Mouse (Mus musculus): ENCODE data around the gene Rexo1. TPM values are rescaled to one million over a fixed set of nuclear protein-coding genes. Genes with fewer than 3 reads are reported as not detected.
A peak's percentile ranks its signal among the peaks of the same experiment; 100 is the strongest.

Rexo1 gene
- polyA plus RNA-seq, 2 experiments: 10.7 to 19.1 TPM

DNA sequence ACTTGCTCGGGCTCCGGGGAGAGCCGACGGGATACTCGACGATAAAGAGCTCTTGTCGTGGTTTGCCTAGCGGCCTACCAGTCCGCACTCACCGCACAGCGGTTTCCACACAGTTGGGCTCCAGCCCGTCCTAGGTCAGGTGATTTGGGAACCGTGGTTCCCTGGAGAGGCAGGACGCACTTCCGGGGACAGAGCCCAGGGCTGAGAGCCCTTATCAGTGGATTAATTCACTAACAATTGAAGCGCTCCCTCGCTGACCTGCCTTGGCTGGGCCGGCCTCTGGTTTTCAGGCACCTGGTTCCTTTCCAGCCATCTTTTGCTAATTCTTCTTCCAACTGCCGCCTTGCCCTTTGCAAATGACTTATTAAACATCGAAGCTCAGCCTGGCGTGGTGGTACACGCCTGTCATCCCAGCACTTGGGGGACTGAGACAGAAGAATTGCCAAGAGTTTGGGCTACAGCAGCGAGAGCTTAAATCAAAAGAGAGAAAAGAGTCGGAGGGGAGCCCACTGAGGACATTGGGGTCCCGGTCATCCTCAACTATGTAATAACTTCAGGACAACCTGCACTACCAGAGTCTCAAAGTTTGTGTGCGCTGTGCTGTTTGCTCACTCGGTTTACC, 57.6 kb downstream of the Rexo1 start:
- TF ChIP-seq CTCF (IDR thresholded peaks at IDR 0.05; ENCODE audit: low read depth) (no peak), EP300 (IDR thresholded peaks at IDR 0.05; ENCODE audit: low read depth) (no peak)
- WGBS (ENCODE audit: insufficient replicate concordance): 2% methylated on average over 27 of the region's 27 CpGs
- peaks cover 67% of the 10 kb centered on the region for H3K27me3 ChIP-seq (ENCODE audit: control insufficient read depth, insufficient read depth, low read length)
- no peaks in the 10 kb centered on the region for H3K9me3 ChIP-seq (ENCODE audit: control insufficient read depth, low read length)
- H3K4me2 ChIP-seq (ENCODE audit: low read depth): no peak overlapping the region
- DNase-seq (ENCODE audit: low read depth in 3 of 3, low spot score in 3 of 3): no peak
- peaks cover 0 to 3% of the 10 kb centered on the region in 2 experiments; a peak in 1 of 4 replicates for H3K4me1 ChIP-seq (replicated peaks; ENCODE audit: control insufficient read depth in 2 of 2, insufficient read depth in 2 of 2, low read length in 1 of 2)
- no peaks in the 10 kb centered on the region for H3K36me3 ChIP-seq (replicated peaks; ENCODE audit: control insufficient read depth, insufficient read depth, low read depth)
- ATAC-seq (ENCODE audit: insufficient read depth): no peak
- H3K4me3 ChIP-seq (ENCODE audit: insufficient read depth in 1 of 2, low read depth in 2 of 2, low read length in 2 of 2): no peak overlapping the region
- no peak overlapping the region for H3K27ac ChIP-seq
- no peak overlapping the region for H3K9ac ChIP-seq (replicated peaks)

DNA sequence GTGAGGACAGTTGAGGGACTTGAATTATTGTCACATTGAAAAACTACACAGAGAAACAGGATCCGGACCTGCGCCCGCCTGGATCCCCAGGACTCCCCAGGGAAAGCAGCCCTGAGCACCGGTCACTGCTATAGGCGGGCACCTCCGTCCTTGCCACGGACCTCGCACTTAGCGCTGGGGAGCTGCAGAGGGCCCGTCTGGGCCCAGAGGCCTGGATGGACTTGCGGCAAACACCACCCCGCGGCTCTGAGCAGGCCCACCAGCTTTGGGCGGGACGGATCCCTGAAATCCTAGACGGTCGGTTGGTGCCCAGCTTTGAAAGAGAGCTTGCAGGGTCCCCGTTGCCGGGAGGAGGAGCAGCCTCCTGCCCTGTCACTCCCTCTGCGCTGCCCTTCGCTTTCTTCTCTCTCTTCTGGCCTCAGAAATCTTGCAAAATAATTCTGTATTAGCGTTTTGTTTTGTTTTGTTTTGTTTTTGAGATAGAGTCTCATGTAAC, 58.5 kb downstream of the Rexo1 start:
- no peak overlapping the region for H3K4me2 ChIP-seq (ENCODE audit: low read depth)
- peaks cover 75% of the 10 kb centered on the region for H3K27me3 ChIP-seq (ENCODE audit: control insufficient read depth, insufficient read depth, low read length)
- no peak overlapping the region for H3K27ac ChIP-seq
- H3K9ac ChIP-seq (replicated peaks): no peak overlapping the region
- TF ChIP-seq CTCF (IDR thresholded peaks at IDR 0.05; ENCODE audit: low read depth): no peak
- TF ChIP-seq EP300 (IDR thresholded peaks at IDR 0.05; ENCODE audit: low read depth): no peak
- no peaks in the 10 kb centered on the region for H3K36me3 ChIP-seq (replicated peaks; ENCODE audit: control insufficient read depth, insufficient read depth, low read depth)
- H3K9me3 ChIP-seq (ENCODE audit: control insufficient read depth, low read length): no peaks in the 10 kb centered on the region
- no peak for ATAC-seq (ENCODE audit: insufficient read depth)
- H3K4me1 ChIP-seq (replicated peaks; ENCODE audit: control insufficient read depth in 2 of 2, insufficient read depth in 2 of 2, low read length in 1 of 2): peaks cover 0 to 3% of the 10 kb centered on the region in 2 experiments; a peak in 1 of 4 replicates
- DNase-seq (ENCODE audit: low read depth in 3 of 3, low spot score in 3 of 3): no peak
- H3K4me3 ChIP-seq (ENCODE audit: insufficient read depth in 1 of 2, low read depth in 2 of 2, low read length in 2 of 2): no peak overlapping the region
- WGBS (ENCODE audit: insufficient replicate concordance): 6% methylated on average over 22 of the region's 22 CpGs

GRCm38 (mm10) chr10:80502291-80502690, 59.1 kb downstream of the Rexo1 start:
- H3K27me3 ChIP-seq (ENCODE audit: control insufficient read depth, insufficient read depth, low read length): peaks cover 81% of the 10 kb centered on the region
- H3K9me3 ChIP-seq (ENCODE audit: control insufficient read depth, low read length): no peaks in the 10 kb centered on the region
- WGBS (ENCODE audit: insufficient replicate concordance): 5% methylated on average over 7 of the region's 7 CpGs
- no peaks in the 10 kb centered on the region for H3K36me3 ChIP-seq (replicated peaks; ENCODE audit: control insufficient read depth, insufficient read depth, low read depth)
- H3K4me3 ChIP-seq (ENCODE audit: insufficient read depth in 1 of 2, low read depth in 2 of 2, low read length in 2 of 2): no peak overlapping the region
- H3K9ac ChIP-seq (replicated peaks): no peak overlapping the region
- DNase-seq (ENCODE audit: low read depth in 3 of 3, low spot score in 3 of 3) (no peak), ATAC-seq (ENCODE audit: insufficient read depth) (no peak)
- TF ChIP-seq CTCF (IDR thresholded peaks at IDR 0.05; ENCODE audit: low read depth): no peak
- no peak for TF ChIP-seq EP300 (IDR thresholded peaks at IDR 0.05; ENCODE audit: low read depth)
- H3K4me1 ChIP-seq (replicated peaks; ENCODE audit: control insufficient read depth in 2 of 2, insufficient read depth in 2 of 2, low read length in 1 of 2): peaks cover 0 to 2% of the 10 kb centered on the region in 2 experiments; a peak in 1 of 4 replicates
- H3K4me2 ChIP-seq (ENCODE audit: low read depth): no peak overlapping the region
- H3K27ac ChIP-seq: no peak overlapping the region

DNA sequence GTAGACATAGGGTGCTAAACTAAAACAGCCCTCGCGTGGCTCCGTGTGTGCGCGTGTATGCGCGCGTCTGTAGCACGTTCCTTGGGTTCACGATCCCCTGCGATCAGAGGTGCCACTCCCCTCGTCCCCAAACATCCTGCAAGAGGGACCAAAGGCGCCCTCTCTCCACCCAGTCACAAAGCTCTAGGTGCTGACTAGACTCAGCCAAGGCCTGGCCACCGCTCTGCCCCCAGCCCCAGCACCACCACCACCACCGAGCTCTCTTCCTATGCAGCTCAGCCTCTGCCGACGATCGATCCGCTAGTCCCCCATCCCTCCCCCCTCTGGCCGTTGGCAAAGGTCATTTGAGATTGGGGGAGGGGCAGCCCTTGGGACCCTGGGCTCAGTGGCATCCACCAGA, 64.9 kb downstream of the Rexo1 start:
- Histone ChIP-seq H3K27me3 (ENCODE audit: control insufficient read depth, insufficient read depth, low read length) (peaks cover 99% of the 10 kb centered on the region), H3K9ac (replicated peaks) (no peak overlapping the region), H3K4me2 (ENCODE audit: low read depth) (peak overlapping the region; percentile 38), H3K4me1 (replicated peaks; ENCODE audit: control insufficient read depth in 2 of 2, insufficient read depth in 2 of 2, low read length in 1 of 2) (no peaks in the 10 kb centered on the region), H3K9me3 (ENCODE audit: control insufficient read depth, low read length) (no peaks in the 10 kb centered on the region), H3K36me3 (replicated peaks; ENCODE audit: control insufficient read depth, insufficient read depth, low read depth) (no peaks in the 10 kb centered on the region), H3K4me3 (ENCODE audit: insufficient read depth in 1 of 2, low read depth in 2 of 2, low read length in 2 of 2) (peak overlapping the region in 1 of 2 experiments; percentile 2; a peak in 1 of 4 replicates), H3K27ac (no peak overlapping the region)
- no peak for TF ChIP-seq EP300 (IDR thresholded peaks at IDR 0.05; ENCODE audit: low read depth)
- TF ChIP-seq CTCF (IDR thresholded peaks at IDR 0.05; ENCODE audit: low read depth): no peak
- WGBS (ENCODE audit: insufficient replicate concordance): 1% methylated on average over 20 of the region's 20 CpGs
- ATAC-seq (ENCODE audit: insufficient read depth): no peak
- DNase-seq (ENCODE audit: low read depth in 3 of 3, low spot score in 3 of 3): no peak

- no peak for DNase-seq (ENCODE audit: low read depth in 3 of 3, low spot score in 3 of 3)
- ATAC-seq (ENCODE audit: insufficient read depth): no peak
- Histone ChIP-seq H3K27ac (no peak overlapping the region), H3K4me1 (replicated peaks; ENCODE audit: control insufficient read depth in 2 of 2, insufficient read depth in 2 of 2, low read length in 1 of 2) (no peaks in the 10 kb centered on the region), H3K36me3 (replicated peaks; ENCODE audit: control insufficient read depth, insufficient read depth, low read depth) (no peaks in the 10 kb centered on the region), H3K9me3 (ENCODE audit: control insufficient read depth, low read length) (no peaks in the 10 kb centered on the region), H3K9ac (replicated peaks) (no peak overlapping the region), H3K4me2 (ENCODE audit: low read depth) (peak overlapping the region; percentile 38), H3K4me3 (ENCODE audit: insufficient read depth in 1 of 2, low read depth in 2 of 2, low read length in 2 of 2) (peak overlapping the region in 1 of 2 experiments; percentile 2; a peak in 2 of 4 replicates), H3K27me3 (ENCODE audit: control insufficient read depth, insufficient read depth, low read length) (peaks cover 100% of the 10 kb centered on the region)
- TF ChIP-seq EP300 (IDR thresholded peaks at IDR 0.05; ENCODE audit: low read depth) (no peak), CTCF (IDR thresholded peaks at IDR 0.05; ENCODE audit: low read depth) (0 out of 2 replicates have a peak, but pooled peaks have one; percentile 6)
- WGBS (ENCODE audit: insufficient replicate concordance): under 1% methylated on average over 35 of the region's 35 CpGs
Measured at GRCm38 (mm10) chr10:80495901-80496300, 65.5 kb downstream of the Rexo1 start.
